Mouse (Mus musculus) splenic B cell, adult 2 months (primary cell): ENCODE data around the gene Zbtb8os.

Experiments used
- DNase-seq: peaks from one replicate; pipeline ENCODE4 v3.0.0-alpha.2; 2011; ENCODE audit warnings: low read depth, low spot score
- H3K27me3 ChIP-seq: 2 replicates; pipeline ENCODE4 v1.6.1; 2012; ENCODE audit warnings: mild to moderate bottlenecking, low read length, moderate library complexity, mixed read lengths; ENCODE audit not compliant: control insufficient read depth, poor library complexity, insufficient read depth, severe bottlenecking
- H3K36me3 ChIP-seq: 2 replicates; pipeline ENCODE4 v1.6.1; 2012; ENCODE audit warnings: mild to moderate bottlenecking, low read length, moderate library complexity, mixed read lengths; ENCODE audit not compliant: control insufficient read depth, poor library complexity, insufficient read depth, severe bottlenecking

Zbtb8os gene

GRCm38 (mm10) chr4:129335216-129336074, at the start of gene Zbtb8os, which contains the start of gene Rbbp4:
Gene Zbtb8os, plus strand, starts transcription at chr4:129335695.
Gene Rbbp4, minus strand, starts transcription at chr4:129335370.
- peak; percentile 99 for DNase-seq
- Histone ChIP-seq H3K27me3 (no peaks in the 10 kb centered on the region), H3K36me3 (0 out of 2 replicates have a peak, but pooled peaks cover 1% of the 10 kb centered on the region)

GRCm38 (mm10) chr4:129286001-129286682, 49.4 kb upstream of the Zbtb8os start:
- Histone ChIP-seq H3K36me3 (no peaks in the 10 kb centered on the region), H3K27me3 (no peaks in the 10 kb centered on the region; the same call in 1 of the 2 replicates)
- peak; percentile 30 for DNase-seq

DNA sequence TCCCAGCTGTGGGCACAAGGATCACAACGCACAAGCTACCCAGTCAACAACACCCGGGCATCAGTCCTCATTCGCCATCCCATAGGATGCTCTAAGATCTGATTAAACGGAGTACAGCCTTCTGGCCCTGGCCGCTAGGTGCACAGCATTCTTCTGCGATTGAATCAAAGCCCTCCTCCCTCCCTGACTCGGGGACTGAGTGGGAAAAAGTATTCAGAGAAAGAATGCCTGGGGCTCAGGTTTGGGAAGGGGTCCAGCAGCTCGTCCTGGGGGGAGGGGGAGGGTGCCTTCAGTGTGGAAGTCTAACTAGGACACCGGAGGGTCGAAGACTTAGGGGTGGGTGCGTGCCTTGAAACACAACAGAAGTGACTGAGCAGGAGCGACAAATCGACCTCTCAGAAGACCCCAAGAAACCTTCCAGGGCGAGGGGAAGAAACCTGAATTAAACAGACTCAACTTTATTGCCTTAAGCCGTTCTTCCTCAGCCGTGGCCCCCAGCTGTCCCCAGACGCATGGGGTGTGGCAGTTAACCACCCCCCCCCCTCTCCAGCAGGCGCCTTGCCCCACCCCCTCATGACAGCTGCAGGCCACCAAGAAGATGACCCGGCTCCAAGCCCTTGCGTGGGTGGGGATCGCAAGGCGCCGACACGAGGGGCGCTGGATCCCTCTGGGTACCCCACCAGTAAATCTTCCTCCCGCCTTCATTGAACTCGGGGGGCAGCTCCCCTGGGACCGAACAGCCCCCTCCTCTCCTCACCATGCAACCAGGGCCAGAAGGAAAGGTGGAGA, 48.6 kb upstream of the Zbtb8os start:
- Histone ChIP-seq H3K27me3 (no peaks in the 10 kb centered on the region; the same call in 1 of the 2 replicates), H3K36me3 (no peaks in the 10 kb centered on the region)
- DNase-seq, result peak; percentile 37

GRCm38 (mm10) chr4:129287472-129287981, 48.0 kb upstream of the Zbtb8os start, which contains the start of gene Sync:
Gene Sync, plus strand, starts transcription at chr4:129287617.
- Histone ChIP-seq H3K27me3 (no peaks in the 10 kb centered on the region; the same call in 1 of the 2 replicates), H3K36me3 (no peaks in the 10 kb centered on the region)
- DNase-seq, result no peak

- Histone ChIP-seq H3K27me3 (no peaks in the 10 kb centered on the region; the same call in 1 of the 2 replicates), H3K36me3 (no peaks in the 10 kb centered on the region)
- no peak for DNase-seq
Measured at GRCm38 (mm10) chr4:129288067-129288466, 47.4 kb upstream of the Zbtb8os start.

- no peaks in the 10 kb centered on the region; the same call in 1 of the 2 replicates for H3K27me3 ChIP-seq
- no peaks in the 10 kb centered on the region for H3K36me3 ChIP-seq
- no peak for DNase-seq
Measured at GRCm38 (mm10) chr4:129289671-129290070, 45.8 kb upstream of the Zbtb8os start.

DNA sequence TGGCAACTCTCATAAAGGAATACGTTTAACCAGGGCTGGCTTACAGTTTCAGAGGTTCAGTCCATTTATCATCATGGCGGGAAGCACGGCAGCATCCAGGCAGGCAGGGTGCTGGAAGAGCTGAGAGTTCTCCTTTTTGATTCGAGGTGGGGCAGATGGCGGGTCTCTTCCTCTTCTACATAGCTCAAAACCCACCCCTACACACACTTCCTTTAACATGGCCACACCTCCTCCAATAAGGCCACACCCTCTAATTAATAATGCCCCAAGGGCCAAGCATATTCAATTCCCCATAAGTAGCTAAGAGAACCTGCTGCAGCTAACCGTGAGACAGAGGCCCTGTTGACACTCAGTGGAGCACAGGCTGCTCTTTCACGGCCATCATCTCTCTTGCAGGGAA, 42.7 kb upstream of the Zbtb8os start:
- Histone ChIP-seq H3K27me3 (no peaks in the 10 kb centered on the region), H3K36me3 (no peaks in the 10 kb centered on the region)
- no peak for DNase-seq

DNA sequence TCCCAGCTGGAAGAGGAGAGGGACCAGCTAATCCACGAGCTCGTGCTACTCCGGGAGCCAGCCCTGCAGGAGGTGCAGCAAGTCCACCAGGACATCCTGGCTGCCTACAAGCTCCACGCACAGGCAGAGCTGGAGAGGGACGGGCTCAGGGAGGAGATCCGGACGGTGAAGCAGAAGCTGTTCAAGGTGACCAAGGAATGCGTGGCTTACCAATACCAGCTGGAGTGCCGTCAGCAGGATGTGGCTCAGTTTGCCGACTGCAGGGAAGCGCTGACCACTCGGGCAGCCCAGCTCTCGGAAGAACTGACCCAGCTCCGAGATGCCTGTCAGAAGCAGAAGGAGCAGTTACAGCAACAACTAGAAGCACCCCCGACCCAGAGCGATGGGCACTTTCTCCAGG, 41.8 kb upstream of the Zbtb8os start:
- Histone ChIP-seq H3K27me3 (no peaks in the 10 kb centered on the region), H3K36me3 (no peaks in the 10 kb centered on the region)
- no peak for DNase-seq

GRCm38 (mm10) chr4:129295188-129295587, 40.3 kb upstream of the Zbtb8os start:
- Histone ChIP-seq H3K27me3 (no peaks in the 10 kb centered on the region), H3K36me3 (no peaks in the 10 kb centered on the region)
- DNase-seq, result no peak

- H3K27me3 ChIP-seq, result no peaks in the 10 kb centered on the region
Measured at GRCm38 (mm10) chr4:129296066-129296465, 39.4 kb upstream of the Zbtb8os start.

DNA sequence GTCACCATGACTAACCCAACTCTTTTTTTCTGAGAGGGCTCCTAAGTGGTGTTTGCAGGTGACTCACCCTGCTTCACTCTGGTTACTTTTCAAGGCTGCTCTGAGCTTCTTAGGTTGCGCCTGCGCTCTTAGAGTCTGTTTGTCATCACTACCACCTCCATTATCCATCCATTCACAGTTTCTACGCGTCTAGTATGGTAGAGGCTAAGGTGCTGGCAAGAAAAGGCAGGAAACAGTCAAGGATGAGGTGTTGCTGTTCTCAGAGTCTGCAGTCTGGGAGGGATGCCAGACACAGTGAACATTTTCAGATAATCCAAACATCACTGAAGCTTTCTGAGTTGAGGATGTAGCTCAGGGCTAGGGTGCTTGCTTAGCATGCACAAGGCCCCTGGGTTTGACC, 37.8 kb upstream of the Zbtb8os start:
- Histone ChIP-seq H3K27me3 (no peaks in the 10 kb centered on the region), H3K36me3 (no peaks in the 10 kb centered on the region)
- DNase-seq, result no peak

More at GRCm38 (mm10) chr4:129296066-129296465, 39.4 kb upstream of the Zbtb8os start:
- DNase-seq, result no peak
- no peaks in the 10 kb centered on the region for H3K36me3 ChIP-seq

DNA sequence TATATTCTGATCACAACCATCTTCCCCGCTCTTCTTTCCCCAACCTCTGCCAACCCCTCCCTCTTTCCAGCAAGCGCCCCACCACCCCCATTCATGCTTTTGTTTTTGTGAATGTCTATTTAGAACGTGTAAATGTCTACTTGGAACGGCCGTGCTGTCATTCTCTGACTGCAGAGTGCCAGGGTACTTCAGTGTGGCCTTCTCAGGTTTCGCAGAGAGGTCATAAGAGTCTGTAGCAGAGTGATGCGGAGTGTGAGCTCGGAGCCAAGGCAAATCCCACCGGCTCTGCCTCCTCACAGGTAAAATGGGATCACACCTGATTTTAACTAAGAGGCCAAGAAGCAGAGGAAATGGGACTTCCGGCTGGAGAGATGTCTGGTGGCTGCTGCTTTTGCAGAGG, 36.4 kb upstream of the Zbtb8os start:
- H3K36me3 ChIP-seq, result no peaks in the 10 kb centered on the region
- H3K27me3 ChIP-seq, result no peaks in the 10 kb centered on the region
- DNase-seq, result no peak

DNA sequence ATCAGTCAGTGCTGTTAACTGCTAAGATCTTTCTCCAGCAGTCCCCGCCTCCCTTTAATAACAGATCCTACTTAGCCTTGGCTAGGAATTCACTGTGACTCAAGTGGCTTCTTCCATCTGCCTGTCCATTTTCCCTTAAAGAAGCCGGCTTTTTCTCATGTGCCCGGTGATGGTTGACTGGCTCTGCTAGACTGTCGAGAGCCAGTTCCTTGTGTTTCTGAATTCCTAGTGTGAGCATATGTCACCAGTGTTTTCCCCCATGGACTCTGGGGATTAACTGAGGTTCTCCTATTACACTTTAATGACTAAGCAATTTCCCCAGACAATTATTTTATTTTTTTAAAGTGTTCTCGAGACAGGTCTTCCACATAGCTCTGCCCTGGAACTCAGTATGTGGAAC, 32.1 kb upstream of the Zbtb8os start:
- Histone ChIP-seq H3K36me3 (0 out of 2 replicates have a peak, but pooled peaks cover 5% of the 10 kb centered on the region), H3K27me3 (no peaks in the 10 kb centered on the region)
- no peak for DNase-seq

DNA sequence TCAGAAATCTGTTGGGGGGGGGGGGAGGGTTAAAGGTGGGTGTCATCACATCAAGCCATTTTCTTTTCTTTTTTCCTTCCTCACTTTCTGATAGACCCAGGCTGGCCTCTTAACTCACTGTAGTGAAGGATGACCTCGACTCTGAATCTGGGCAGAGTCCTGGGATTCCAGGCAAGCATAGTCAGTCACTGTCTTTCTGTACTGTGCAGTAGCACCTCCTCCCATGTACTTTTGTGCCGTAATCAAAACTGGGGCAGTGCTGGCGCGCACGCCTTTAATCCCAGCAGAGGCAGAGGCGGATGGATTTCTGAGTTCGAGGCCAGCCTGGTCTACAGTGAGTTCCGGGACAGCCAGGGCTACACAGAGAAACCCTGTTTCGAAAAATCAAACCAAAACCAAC, 31.7 kb upstream of the Zbtb8os start:
- Histone ChIP-seq H3K27me3 (no peaks in the 10 kb centered on the region), H3K36me3 (0 out of 2 replicates have a peak, but pooled peaks cover 5% of the 10 kb centered on the region)
- DNase-seq, result no peak
